Mouse (Mus musculus) intestine, postnatal 0 days (tissue): ENCODE data around the gene Bckdhb. TPM values are rescaled to one million over a fixed set of nuclear protein-coding genes. Genes with fewer than 3 reads are reported as not detected.
A peak's percentile ranks its signal among the peaks of the same experiment; 100 is the strongest.

ENCODE experiments used
- ATAC-seq: fragments of 200-750 bp; cut with Nextera tagmentation; 2 replicates; pipeline ENCODE4 v1.8.0; 2017; ENCODE audit warnings: mild to moderate bottlenecking, moderate TSS enrichment, moderate library complexity
- H3K27ac ChIP-seq: fragments of 300-500 bp; sonication (generic); 2 replicates; pipeline ENCODE4 v1.5.1; 2014; ENCODE audit warnings: mild to moderate bottlenecking, low read depth, low read length, moderate library complexity
- H3K27me3 ChIP-seq: fragments of 300-500 bp; sonication (generic); replicated peaks from 2 replicates; pipeline ENCODE4 v1.6.1; 2014; ENCODE audit warnings: low read length, mixed read lengths; ENCODE audit not compliant: control insufficient read depth, insufficient read depth
- H3K36me3 ChIP-seq: fragments of 300-500 bp; sonication (generic); 2 replicates; pipeline ENCODE4 v1.6.1; 2014; ENCODE audit warnings: mild to moderate bottlenecking, moderate library complexity; ENCODE audit not compliant: control insufficient read depth, insufficient read depth
- H3K4me1 ChIP-seq: fragments of 300-500 bp; sonication (generic); replicated peaks from 2 replicates; pipeline ENCODE4 v1.6.1; 2014; ENCODE audit warnings: antibody characterized with exemption, low read length, mixed read lengths; ENCODE audit not compliant: control insufficient read depth, insufficient read depth
- H3K4me2 ChIP-seq: fragments of 300-500 bp; sonication (generic); replicated peaks from 2 replicates; pipeline ENCODE4 v1.6.1; 2014; ENCODE audit warnings: low read depth, mild to moderate bottlenecking, moderate library complexity
- H3K4me3 ChIP-seq: fragments of 300-500 bp; sonication (generic); 2 replicates; pipeline ENCODE4 v1.5.1; 2014; ENCODE audit warnings: low read depth, low read length
- H3K9ac ChIP-seq: fragments of 300-500 bp; sonication (generic); 2 replicates; pipeline ENCODE4 v1.6.1; 2014; ENCODE audit warnings: mild to moderate bottlenecking, low read depth, low read length
- H3K9me3 ChIP-seq: fragments of 300-500 bp; sonication (generic); 2 replicates; pipeline ENCODE4 v1.6.1; 2016; ENCODE audit warnings: mixed run types; ENCODE audit not compliant: control insufficient read depth
- CTCF ChIP-seq: sonication (generic); IDR thresholded peaks from 2 replicates; pipeline ENCODE4 v1.5.1; 2016; ENCODE audit warnings: low read depth, mild to moderate bottlenecking, control low read depth, antibody characterized with exemption, moderate library complexity
- WGBS: fragments of 180-500 bp; shearing (Covaris S2); extraction: QIAGEN DNeasy Blood & Tissue Kit; methylation state at CpG from one replicate; pipeline ENCODE4 v1.1.7; 2014; 5-methylcytosine and 5-hydroxymethylcytosine counted together
- polyA plus RNA-seq: library from polyadenylated mRNA; unstranded; fragments of >200 nt; fragmentation: Nextera tagmentation; extraction: Ambion mirVana; gene quantifications from 2 replicates; pipeline ENCODE4 v1.2.1, GENCODE M21; 2015

The Bckdhb gene
- polyA plus RNA-seq = 6.2 and 7.4 TPM in 2 replicates

DNA sequence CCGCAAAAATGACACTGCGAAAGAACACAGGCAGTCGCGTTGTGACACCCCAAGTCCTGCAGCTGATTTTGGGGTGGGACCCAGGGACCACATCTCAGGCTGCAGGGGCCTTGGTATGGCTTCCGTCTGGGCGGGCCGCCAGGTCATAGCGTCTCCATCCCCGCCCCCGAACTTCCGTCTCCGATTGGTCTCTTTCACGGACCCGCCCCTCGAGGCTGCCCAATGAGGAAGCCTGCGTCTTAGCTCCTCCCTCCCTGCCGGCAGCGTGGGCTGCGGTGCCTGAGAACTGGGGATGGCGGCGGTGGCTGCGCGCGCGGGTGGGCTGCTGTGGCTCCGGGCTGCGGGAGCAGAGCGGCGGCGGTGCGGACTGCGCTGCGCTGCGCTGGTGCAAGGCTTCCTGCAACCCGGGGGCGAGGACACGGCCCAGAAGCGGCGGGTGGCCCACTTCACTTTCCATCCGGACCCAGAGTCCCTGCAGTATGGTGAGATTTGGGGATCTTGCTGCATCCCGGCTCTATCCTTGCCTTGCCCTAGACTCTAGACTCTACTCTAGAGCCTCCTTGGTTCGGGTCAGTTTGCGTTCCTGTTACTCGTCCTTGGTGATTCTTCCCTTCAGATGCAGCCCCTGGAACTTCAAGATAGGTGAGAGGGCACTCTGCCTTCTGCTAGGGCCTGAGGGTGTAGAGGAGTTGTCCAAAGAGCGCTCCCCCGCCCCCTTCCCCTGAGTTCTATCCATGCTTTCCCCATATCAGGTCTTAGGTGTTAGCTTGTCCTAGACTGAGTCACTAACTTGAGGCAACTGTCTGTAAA, at the start of gene Bckdhb:
Gene Bckdhb, plus strand, starts transcription at position 268 of the 810 bp plus-strand sequence.
- no peak for TF ChIP-seq CTCF
- H3K27ac ChIP-seq = no peak within 1 kb of the TSS; the same call in 1 of the 2 replicates

GRCm38 (mm10) chr9:83882191-83882590, 42.8 kb upstream of the Bckdhb start:
- H3K4me2 ChIP-seq = no peak overlapping the region
- no peak for TF ChIP-seq CTCF
- H3K4me1 ChIP-seq = no peaks in the 10 kb centered on the region
- no peaks in the 10 kb centered on the region for H3K9me3 ChIP-seq
- no peak overlapping the region for H3K4me3 ChIP-seq
- 82% methylated on average over 6 of the region's 6 CpGs for WGBS
- H3K36me3 ChIP-seq = no peaks in the 10 kb centered on the region
- ATAC-seq = no peak
- no peak overlapping the region for H3K27ac ChIP-seq
- no peak overlapping the region for H3K9ac ChIP-seq
- H3K27me3 ChIP-seq = no peaks in the 10 kb centered on the region

More for the DNA sequence above, at the start of gene Bckdhb:
- Histone ChIP-seq H3K4me3 (peak within 1 kb of the TSS; percentile 72), H3K4me2 (peak within 1 kb of the TSS; percentile 95), H3K4me1 (no peaks in the 10 kb centered on the region), H3K36me3 (no peaks in the 10 kb centered on the region), H3K27me3 (no peaks in the 10 kb centered on the region), H3K9ac (peak within 1 kb of the TSS; percentile 57), H3K9me3 (no peaks in the 10 kb centered on the region)
- under 1% methylated on average over 44 of the region's 46 CpGs for WGBS
- peak; percentile 99 for ATAC-seq

DNA sequence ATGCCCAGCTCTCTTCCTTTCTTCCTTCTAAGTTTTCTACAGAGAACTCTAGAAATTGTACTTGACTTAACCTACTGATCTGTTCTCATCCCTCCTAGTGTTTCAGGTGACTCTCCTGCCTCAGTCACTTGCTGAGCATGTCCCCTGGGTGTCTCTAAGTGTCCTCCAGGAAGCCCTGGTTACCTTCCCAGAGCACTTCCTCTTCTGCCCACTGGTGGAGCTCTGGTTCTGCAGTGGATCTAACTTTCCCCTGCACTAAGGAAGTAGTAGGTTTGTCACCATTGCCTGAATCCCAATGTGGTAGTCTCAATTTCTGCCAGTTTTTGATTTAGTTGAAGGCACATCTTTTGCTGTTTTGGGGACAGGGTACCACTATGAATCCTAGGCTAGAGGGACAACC, 38.8 kb upstream of the Bckdhb start:
- H3K36me3 ChIP-seq = no peaks in the 10 kb centered on the region
- no peaks in the 10 kb centered on the region for H3K27me3 ChIP-seq
- H3K4me2 ChIP-seq = no peak overlapping the region
- H3K9me3 ChIP-seq = no peaks in the 10 kb centered on the region
- H3K4me1 ChIP-seq = no peaks in the 10 kb centered on the region
- TF ChIP-seq CTCF = peak; percentile 22; the same call in 1 of the 2 replicates
- H3K9ac ChIP-seq = no peak overlapping the region
- H3K4me3 ChIP-seq = no peak overlapping the region
- ATAC-seq = no peak
- H3K27ac ChIP-seq = no peak overlapping the region

DNA sequence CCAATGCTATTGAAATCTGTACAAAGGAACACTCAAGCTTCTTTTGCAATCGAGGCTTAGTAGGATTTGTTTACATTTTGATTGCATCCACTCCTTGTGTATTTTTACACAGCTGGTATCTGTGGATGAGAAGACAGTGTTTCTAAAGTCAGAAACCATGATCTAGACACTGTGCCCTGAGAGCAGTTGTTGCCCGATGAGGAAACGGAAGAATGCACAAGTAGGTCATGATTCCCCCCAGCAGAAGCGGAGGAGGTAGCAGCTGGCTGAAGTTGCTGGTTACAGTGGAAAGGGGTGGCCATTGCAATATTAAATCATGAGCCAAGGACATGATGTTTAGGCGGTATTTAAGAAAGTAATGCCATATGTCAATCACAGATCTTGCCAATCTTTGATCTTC, 36.7 kb upstream of the Bckdhb start:
- no peak for ATAC-seq
- H3K27ac ChIP-seq = no peak overlapping the region
- TF ChIP-seq CTCF = no peak
- 73% methylated on average over 5 of the region's 5 CpGs for WGBS
- no peaks in the 10 kb centered on the region for H3K4me1 ChIP-seq
- H3K4me3 ChIP-seq = no peak overlapping the region
- H3K36me3 ChIP-seq = no peaks in the 10 kb centered on the region
- no peak overlapping the region for H3K9ac ChIP-seq
- H3K4me2 ChIP-seq = no peak overlapping the region
- no peaks in the 10 kb centered on the region for H3K27me3 ChIP-seq
- H3K9me3 ChIP-seq = no peaks in the 10 kb centered on the region

- no peak overlapping the region for H3K4me3 ChIP-seq
- H3K9me3 ChIP-seq = no peaks in the 10 kb centered on the region
- H3K4me1 ChIP-seq = no peaks in the 10 kb centered on the region
- H3K36me3 ChIP-seq = no peaks in the 10 kb centered on the region
- TF ChIP-seq CTCF = no peak
- no peaks in the 10 kb centered on the region for H3K27me3 ChIP-seq
- ATAC-seq = no peak
- WGBS = 63% methylated on average over 8 of the region's 8 CpGs
- H3K4me2 ChIP-seq = no peak overlapping the region
- no peak overlapping the region for H3K27ac ChIP-seq
- H3K9ac ChIP-seq = no peak overlapping the region
Observed at GRCm38 (mm10) chr9:83893073-83893472, 31.9 kb upstream of the Bckdhb start.

GRCm38 (mm10) chr9:83893767-83894330, 31.1 kb upstream of the Bckdhb start:
- no peak overlapping the region for H3K4me2 ChIP-seq
- no peak overlapping the region for H3K4me3 ChIP-seq
- WGBS = 81% methylated on average over 4 of the region's 4 CpGs
- H3K27ac ChIP-seq = no peak overlapping the region
- H3K36me3 ChIP-seq = no peaks in the 10 kb centered on the region
- H3K4me1 ChIP-seq = no peaks in the 10 kb centered on the region
- no peak overlapping the region for H3K9ac ChIP-seq
- 0 out of 2 replicates have a peak, but pooled peaks have one; percentile 10 for ATAC-seq
- no peaks in the 10 kb centered on the region for H3K9me3 ChIP-seq
- no peak for TF ChIP-seq CTCF
- no peaks in the 10 kb centered on the region for H3K27me3 ChIP-seq
